Mouse (Mus musculus): ENCODE results near the gene Loxl4. TPM values are rescaled to one million over a fixed set of nuclear protein-coding genes. Genes with fewer than 3 reads are reported as not detected.

Loxl4 gene
- total and polyA plus RNA-seq, 3 experiments, result 0.03 to 0.04 TPM; not detected in 1

DNA sequence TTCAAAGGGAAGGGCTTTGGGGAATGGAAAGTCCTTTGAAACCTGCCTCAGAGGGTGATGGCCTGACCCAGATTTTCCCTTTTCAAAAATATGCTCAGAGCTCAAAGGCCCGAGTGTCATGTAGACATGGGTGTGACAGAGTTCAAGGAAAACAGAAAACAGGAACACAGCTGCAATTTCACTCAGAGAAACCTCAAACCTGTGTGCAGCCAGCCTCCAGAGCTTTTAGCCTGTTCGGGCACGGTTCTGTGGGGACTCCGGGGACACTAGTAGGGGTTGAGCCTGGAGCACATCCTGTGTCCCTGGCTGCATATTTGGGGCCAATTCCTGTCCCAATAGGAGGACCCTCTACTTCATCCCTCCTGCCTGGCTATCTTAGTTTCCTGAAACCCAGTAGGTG lies 19.7 kb upstream of the Loxl4 start:
- no peaks in the 10 kb centered on the region for H3K9me3 ChIP-seq (replicated peaks; ENCODE audit: insufficient read depth, low read length)
- TF ChIP-seq CTCF (IDR thresholded peaks at IDR 0.05 in 2 of 3, conservative IDR thresholded peaks at IDR 0.05 in 1 of 3; ENCODE audit: control insufficient read depth in 1 of 3, insufficient read depth in 1 of 3, low read depth in 2 of 3, low read length in 3 of 3, poor library complexity in 1 of 3, severe bottlenecking in 1 of 3), result no peak
- TF ChIP-seq POLR2AphosphoS5 (IDR thresholded peaks at IDR 0.05; ENCODE audit: borderline replicate concordance, low read depth, low read length), result no peak
- no peak for TF ChIP-seq E2F4 (IDR thresholded peaks at IDR 0.05; ENCODE audit: borderline replicate concordance, low read depth, low read length)
- no peak for TF ChIP-seq JUND (IDR thresholded peaks at IDR 0.05; ENCODE audit: low read depth, low read length)
- H3K4me3 ChIP-seq (ENCODE audit: control insufficient read depth in 1 of 2, insufficient read depth in 1 of 2, low read depth in 2 of 2, low read length in 2 of 2), result no peak overlapping the region
- no peaks in the 10 kb centered on the region for H3K4me1 ChIP-seq (ENCODE audit: control insufficient read depth in 1 of 2, insufficient read depth in 2 of 2, low read length in 2 of 2)
- peaks cover 0 to 4% of the 10 kb centered on the region in 2 experiments; a peak in 2 of 4 replicates for H3K27me3 ChIP-seq (ENCODE audit: control insufficient read depth in 1 of 2, insufficient read depth in 2 of 2, low read length in 2 of 2)
- H3K36me3 ChIP-seq (ENCODE audit: control insufficient read depth in 1 of 2, insufficient read depth in 2 of 2, low read length in 2 of 2), result no peaks in the 10 kb centered on the region
- H3K27ac ChIP-seq (ENCODE audit: control insufficient read depth, low read depth, low read length), result no peak overlapping the region
- H3K79me2 ChIP-seq (ENCODE audit: control insufficient read depth, insufficient read depth, low read length, poor library complexity), result no peaks in the 10 kb centered on the region
- DNase-seq (ENCODE audit: low read depth, low spot score), result no peak
- no peak overlapping the region for H3K9ac ChIP-seq (ENCODE audit: control insufficient read depth, low read depth, low read length, poor library complexity, severe bottlenecking)

DNA sequence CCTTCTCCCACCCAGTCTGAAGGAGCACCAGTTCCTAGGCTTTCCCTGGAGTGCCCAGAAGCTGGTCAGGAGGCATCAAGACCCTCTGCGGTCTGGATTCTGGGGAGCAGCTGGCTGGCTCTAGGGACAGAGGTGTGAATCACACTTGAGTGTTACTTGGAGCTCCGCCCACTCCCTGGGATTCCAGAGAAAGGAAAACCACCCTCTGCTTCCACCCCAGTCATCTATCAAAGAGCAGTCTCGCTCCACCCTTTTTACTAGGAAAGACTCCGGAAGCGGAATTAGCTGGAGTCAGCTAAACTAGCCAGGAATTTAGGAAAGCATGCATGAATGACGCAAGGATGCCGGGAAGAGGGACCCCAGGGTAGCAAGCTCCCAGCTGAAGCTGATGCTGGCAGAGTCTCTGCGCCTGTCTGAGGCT lies 18.9 kb upstream of the Loxl4 start:
- H3K9ac ChIP-seq (ENCODE audit: control insufficient read depth, low read depth, low read length, poor library complexity, severe bottlenecking), result no peak overlapping the region
- no peaks in the 10 kb centered on the region for H3K36me3 ChIP-seq (ENCODE audit: control insufficient read depth in 1 of 2, insufficient read depth in 2 of 2, low read length in 2 of 2)
- no peaks in the 10 kb centered on the region for H3K9me3 ChIP-seq (replicated peaks; ENCODE audit: insufficient read depth, low read length)
- H3K27me3 ChIP-seq (ENCODE audit: control insufficient read depth in 1 of 2, insufficient read depth in 2 of 2, low read length in 2 of 2), result peaks cover 0 to 4% of the 10 kb centered on the region in 2 experiments; a peak in 2 of 4 replicates
- no peaks in the 10 kb centered on the region for H3K4me1 ChIP-seq (ENCODE audit: control insufficient read depth in 1 of 2, insufficient read depth in 2 of 2, low read length in 2 of 2)
- no peak overlapping the region for H3K27ac ChIP-seq (ENCODE audit: control insufficient read depth, low read depth, low read length)
- DNase-seq (ENCODE audit: low read depth, low spot score), result no peak
- no peak for TF ChIP-seq ELF1 (IDR thresholded peaks at IDR 0.05; ENCODE audit: low read depth, low read length)
- TF ChIP-seq CTCF (IDR thresholded peaks at IDR 0.05 in 2 of 3, conservative IDR thresholded peaks at IDR 0.05 in 1 of 3; ENCODE audit: control insufficient read depth in 1 of 3, insufficient read depth in 1 of 3, low read depth in 2 of 3, low read length in 3 of 3, poor library complexity in 1 of 3, severe bottlenecking in 1 of 3), result no peak
- no peak for TF ChIP-seq KAT2A (conservative IDR thresholded peaks at IDR 0.05; ENCODE audit: low read depth, low read length)
- no peak for TF ChIP-seq ETS1 (IDR thresholded peaks at IDR 0.05; ENCODE audit: low read depth, low read length)
- no peak for TF ChIP-seq MAX (IDR thresholded peaks at IDR 0.05; ENCODE audit: low read length)
- TF ChIP-seq HCFC1 (IDR thresholded peaks at IDR 0.05; ENCODE audit: low read depth, low read length), result no peak
- TF ChIP-seq ZKSCAN1 (IDR thresholded peaks at IDR 0.05; ENCODE audit: low read depth, low read length), result no peak
- TF ChIP-seq POLR2AphosphoS2 (IDR thresholded peaks at IDR 0.05; ENCODE audit: low read length), result no peak
- no peaks in the 10 kb centered on the region for H3K79me2 ChIP-seq (ENCODE audit: control insufficient read depth, insufficient read depth, low read length, poor library complexity)
- H3K4me3 ChIP-seq (ENCODE audit: control insufficient read depth in 1 of 2, insufficient read depth in 1 of 2, low read depth in 2 of 2, low read length in 2 of 2), result no peak overlapping the region

DNA sequence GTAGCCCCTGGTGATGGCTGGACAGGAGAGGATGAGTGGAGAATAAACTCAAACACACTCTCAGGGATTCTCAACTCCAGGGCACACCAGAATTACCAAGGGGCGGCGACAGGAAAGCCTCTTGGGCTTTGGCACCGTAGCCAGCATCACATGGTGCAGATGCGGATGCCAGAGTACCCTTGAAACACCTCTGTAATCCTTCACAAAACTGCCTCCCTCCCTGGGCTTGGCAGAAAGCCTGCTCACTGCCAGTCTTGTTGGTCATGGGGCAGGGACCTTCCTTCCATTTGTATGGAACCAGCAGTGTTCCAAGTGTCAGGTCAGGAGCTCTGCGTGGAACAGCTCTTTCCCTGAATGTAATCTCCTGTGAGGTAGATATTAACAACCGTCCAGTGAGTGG lies 15.5 kb upstream of the Loxl4 start:
- H3K36me3 ChIP-seq (ENCODE audit: control insufficient read depth in 1 of 2, insufficient read depth in 2 of 2, low read length in 2 of 2), result no peaks in the 10 kb centered on the region
- H3K79me2 ChIP-seq (ENCODE audit: control insufficient read depth, insufficient read depth, low read length, poor library complexity), result no peaks in the 10 kb centered on the region
- no peaks in the 10 kb centered on the region for H3K4me1 ChIP-seq (ENCODE audit: control insufficient read depth in 1 of 2, insufficient read depth in 2 of 2, low read length in 2 of 2)
- H3K27ac ChIP-seq (ENCODE audit: control insufficient read depth, low read depth, low read length), result no peak overlapping the region
- no peak for DNase-seq (ENCODE audit: low read depth, low spot score)
- peaks cover 0 to 6% of the 10 kb centered on the region in 2 experiments; a peak in 2 of 4 replicates for H3K27me3 ChIP-seq (ENCODE audit: control insufficient read depth in 1 of 2, insufficient read depth in 2 of 2, low read length in 2 of 2)
- H3K9ac ChIP-seq (ENCODE audit: control insufficient read depth, low read depth, low read length, poor library complexity, severe bottlenecking), result no peak overlapping the region
- TF ChIP-seq ZC3H11A (IDR thresholded peaks at IDR 0.05; ENCODE audit: low read depth, low read length) (no peak), MXI1 (IDR thresholded peaks at IDR 0.05; ENCODE audit: low read depth, low read length) (no peak), MYB (IDR thresholded peaks at IDR 0.05; ENCODE audit: low read depth, low read length) (no peak), E2F4 (IDR thresholded peaks at IDR 0.05; ENCODE audit: borderline replicate concordance, low read depth, low read length) (no peak), HCFC1 (IDR thresholded peaks at IDR 0.05; ENCODE audit: low read depth, low read length) (no peak), GATA1 (IDR thresholded peaks at IDR 0.05; ENCODE audit: low read depth, low read length) (no peak), UBTF (IDR thresholded peaks at IDR 0.05; ENCODE audit: borderline replicate concordance, insufficient read depth, low read depth, low read length) (no peak)
- H3K4me3 ChIP-seq (ENCODE audit: control insufficient read depth in 1 of 2, insufficient read depth in 1 of 2, low read depth in 2 of 2, low read length in 2 of 2), result no peak overlapping the region
- no peaks in the 10 kb centered on the region for H3K9me3 ChIP-seq (replicated peaks; ENCODE audit: insufficient read depth, low read length)

Measured in MEL (cell line).